Mouse (Mus musculus): ENCODE data around the gene Triobp. TPM values are rescaled to one million over a fixed set of nuclear protein-coding genes. Genes with fewer than 3 reads are reported as not detected.

Triobp gene
- polyA plus RNA-seq, 1 experiment from 2014 or later, result 33.4 TPM

GRCm38 (mm10) chr15:78927021-78927787 is 20.3 kb upstream of the Triobp start:
- Histone ChIP-seq H3K4me3 (ENCODE audit: low read depth, low read length) (peak overlapping the region; percentile 38), H3K4me2 (ENCODE audit: low read depth, low read length) (peak overlapping the region; percentile 75), H3K27me3 (ENCODE audit: control insufficient read depth, insufficient read depth, low read length) (no peaks in the 10 kb centered on the region), H3K9ac (replicated peaks; ENCODE audit: low read length) (peak overlapping the region; percentile 51), H3K9me3 (replicated peaks; ENCODE audit: control insufficient read depth, low read length) (no peaks in the 10 kb centered on the region), H3K36me3 (replicated peaks; ENCODE audit: control insufficient read depth, insufficient read depth, low read depth, low read length) (no peaks in the 10 kb centered on the region), H3K4me1 (ENCODE audit: control insufficient read depth, insufficient read depth, low read length) (peaks cover 19% of the 10 kb centered on the region), H3K27ac (replicated peaks; ENCODE audit: low read depth, low read length) (peak overlapping the region; percentile 57)
- DNase-seq (ENCODE audit: low spot score), result no peak
- WGBS, result 14% methylated on average over 15 of the region's 15 CpGs
- ATAC-seq (replicated peaks; ENCODE audit: insufficient number of reproducible peaks, low FRiP score, low TSS enrichment, low read depth), result no peak

- Histone ChIP-seq H3K4me1 (ENCODE audit: control insufficient read depth, insufficient read depth, low read length) (peaks cover 19% of the 10 kb centered on the region), H3K9ac (replicated peaks; ENCODE audit: low read length) (peak overlapping the region; percentile 51), H3K27ac (replicated peaks; ENCODE audit: low read depth, low read length) (peak overlapping the region; percentile 57), H3K4me2 (ENCODE audit: low read depth, low read length) (peak overlapping the region; percentile 75), H3K9me3 (replicated peaks; ENCODE audit: control insufficient read depth, low read length) (no peaks in the 10 kb centered on the region), H3K36me3 (replicated peaks; ENCODE audit: control insufficient read depth, insufficient read depth, low read depth, low read length) (no peaks in the 10 kb centered on the region), H3K27me3 (ENCODE audit: control insufficient read depth, insufficient read depth, low read length) (no peaks in the 10 kb centered on the region), H3K4me3 (ENCODE audit: low read depth, low read length) (peak overlapping the region; percentile 38)
- ATAC-seq (replicated peaks; ENCODE audit: insufficient number of reproducible peaks, low FRiP score, low TSS enrichment, low read depth), result peak; percentile 41; the same call in 1 of the 2 replicates
- under 1% methylated on average over 30 of the region's 35 CpGs for WGBS
- DNase-seq (ENCODE audit: low spot score), result peak; percentile 91
Observed at GRCm38 (mm10) chr15:78927788-78928457, 19.6 kb upstream of the Triobp start.

- no peaks in the 10 kb centered on the region for H3K9me3 ChIP-seq (replicated peaks; ENCODE audit: control insufficient read depth, low read length)
- no peak overlapping the region for H3K9ac ChIP-seq (replicated peaks; ENCODE audit: low read length)
- H3K4me2 ChIP-seq (ENCODE audit: low read depth, low read length), result peak overlapping the region; percentile 75
- H3K4me3 ChIP-seq (ENCODE audit: low read depth, low read length), result no peak overlapping the region
- ATAC-seq (replicated peaks; ENCODE audit: insufficient number of reproducible peaks, low FRiP score, low TSS enrichment, low read depth) (no peak), DNase-seq (ENCODE audit: low spot score) (no peak)
- H3K27me3 ChIP-seq (ENCODE audit: control insufficient read depth, insufficient read depth, low read length), result no peaks in the 10 kb centered on the region
- no peaks in the 10 kb centered on the region for H3K36me3 ChIP-seq (replicated peaks; ENCODE audit: control insufficient read depth, insufficient read depth, low read depth, low read length)
- peaks cover 19% of the 10 kb centered on the region for H3K4me1 ChIP-seq (ENCODE audit: control insufficient read depth, insufficient read depth, low read length)
- 53% methylated on average over 8 of the region's 8 CpGs for WGBS
- peak overlapping the region; percentile 57; the same call in 1 of the 2 replicates for H3K27ac ChIP-seq (replicated peaks; ENCODE audit: low read depth, low read length)
Observed at GRCm38 (mm10) chr15:78928539-78928938, 19.0 kb upstream of the Triobp start.

GRCm38 (mm10) chr15:78930192-78930706 is 17.3 kb upstream of the Triobp start:
- H3K4me1 ChIP-seq (ENCODE audit: control insufficient read depth, insufficient read depth, low read length), result peaks cover 19% of the 10 kb centered on the region
- H3K9me3 ChIP-seq (replicated peaks; ENCODE audit: control insufficient read depth, low read length), result no peaks in the 10 kb centered on the region
- no peaks in the 10 kb centered on the region for H3K27me3 ChIP-seq (ENCODE audit: control insufficient read depth, insufficient read depth, low read length)
- no peaks in the 10 kb centered on the region for H3K36me3 ChIP-seq (replicated peaks; ENCODE audit: control insufficient read depth, insufficient read depth, low read depth, low read length)
- DNase-seq (ENCODE audit: low spot score), result no peak
- no peak for ATAC-seq (replicated peaks; ENCODE audit: insufficient number of reproducible peaks, low FRiP score, low TSS enrichment, low read depth)
- H3K4me3 ChIP-seq (ENCODE audit: low read depth, low read length), result no peak overlapping the region
- no peak overlapping the region for H3K27ac ChIP-seq (replicated peaks; ENCODE audit: low read depth, low read length)
- no peak overlapping the region for H3K4me2 ChIP-seq (ENCODE audit: low read depth, low read length)
- no peak overlapping the region for H3K9ac ChIP-seq (replicated peaks; ENCODE audit: low read length)
- 89% methylated on average over 6 of the region's 6 CpGs for WGBS

GRCm38 (mm10) chr15:78930801-78931426 is 16.6 kb upstream of the Triobp start:
- Histone ChIP-seq H3K9me3 (replicated peaks; ENCODE audit: control insufficient read depth, low read length) (no peaks in the 10 kb centered on the region), H3K4me2 (ENCODE audit: low read depth, low read length) (no peak overlapping the region), H3K27ac (replicated peaks; ENCODE audit: low read depth, low read length) (no peak overlapping the region), H3K36me3 (replicated peaks; ENCODE audit: control insufficient read depth, insufficient read depth, low read depth, low read length) (no peaks in the 10 kb centered on the region), H3K4me3 (ENCODE audit: low read depth, low read length) (no peak overlapping the region), H3K9ac (replicated peaks; ENCODE audit: low read length) (no peak overlapping the region), H3K4me1 (ENCODE audit: control insufficient read depth, insufficient read depth, low read length) (peaks cover 16% of the 10 kb centered on the region), H3K27me3 (ENCODE audit: control insufficient read depth, insufficient read depth, low read length) (no peaks in the 10 kb centered on the region)
- 93% methylated on average over 7 of the region's 7 CpGs for whole genome bisulfite sequencing
- ATAC-seq (replicated peaks; ENCODE audit: insufficient number of reproducible peaks, low FRiP score, low TSS enrichment, low read depth), result no peak
- no peak for DNase-seq (ENCODE audit: low spot score)

GRCm38 (mm10) chr15:78931577-78931976 is 15.9 kb upstream of the Triobp start:
- Histone ChIP-seq H3K36me3 (replicated peaks; ENCODE audit: control insufficient read depth, insufficient read depth, low read depth, low read length) (no peaks in the 10 kb centered on the region), H3K4me3 (ENCODE audit: low read depth, low read length) (no peak overlapping the region), H3K27ac (replicated peaks; ENCODE audit: low read depth, low read length) (no peak overlapping the region), H3K27me3 (ENCODE audit: control insufficient read depth, insufficient read depth, low read length) (no peaks in the 10 kb centered on the region), H3K9ac (replicated peaks; ENCODE audit: low read length) (no peak overlapping the region), H3K9me3 (replicated peaks; ENCODE audit: control insufficient read depth, low read length) (no peaks in the 10 kb centered on the region), H3K4me1 (ENCODE audit: control insufficient read depth, insufficient read depth, low read length) (peaks cover 12% of the 10 kb centered on the region; the same call in 1 of the 2 replicates), H3K4me2 (ENCODE audit: low read depth, low read length) (no peak overlapping the region)
- no peak for DNase-seq (ENCODE audit: low spot score)
- ATAC-seq (replicated peaks; ENCODE audit: insufficient number of reproducible peaks, low FRiP score, low TSS enrichment, low read depth), result no peak
- WGBS, result 41% methylated on average over 3 of the region's 3 CpGs

GRCm38 (mm10) chr15:78934784-78935320 is 12.7 kb upstream of the Triobp start, which contains the start of gene Nol12:
TSS of gene Nol12 (plus strand) at chr15:78934933.
- peaks cover 6% of the 10 kb centered on the region for H3K36me3 ChIP-seq (replicated peaks; ENCODE audit: control insufficient read depth, insufficient read depth, low read depth, low read length)
- H3K27me3 ChIP-seq (ENCODE audit: control insufficient read depth, insufficient read depth, low read length), result no peaks in the 10 kb centered on the region
- H3K9ac ChIP-seq (replicated peaks; ENCODE audit: low read length), result peak within 1 kb of the TSS; percentile 59
- DNase-seq (ENCODE audit: low spot score) (peak; percentile 96), ATAC-seq (replicated peaks; ENCODE audit: insufficient number of reproducible peaks, low FRiP score, low TSS enrichment, low read depth) (peak; percentile 76)
- H3K9me3 ChIP-seq (replicated peaks; ENCODE audit: control insufficient read depth, low read length), result no peaks in the 10 kb centered on the region
- 0% methylated on average over 42 of the region's 42 CpGs for WGBS
- peak within 1 kb of the TSS; percentile 54 for H3K4me2 ChIP-seq (ENCODE audit: low read depth, low read length)
- peak within 1 kb of the TSS; percentile 74 for H3K27ac ChIP-seq (replicated peaks; ENCODE audit: low read depth, low read length)
- 0 out of 2 replicates have a peak, but pooled peaks cover 3% of the 10 kb centered on the region for H3K4me1 ChIP-seq (ENCODE audit: control insufficient read depth, insufficient read depth, low read length)
- peak within 1 kb of the TSS; percentile 56 for H3K4me3 ChIP-seq (ENCODE audit: low read depth, low read length)

Data from embryonic facial prominence, embryonic 11.5 days (tissue).